Mouse (Mus musculus): ENCODE results near the gene Iscu.
"Not testable (repeated sequence)": the region's sequence is repeated elsewhere in the genome, so short reads cannot be mapped to it uniquely, and the experiment has no call there.

Gene Iscu

DNA sequence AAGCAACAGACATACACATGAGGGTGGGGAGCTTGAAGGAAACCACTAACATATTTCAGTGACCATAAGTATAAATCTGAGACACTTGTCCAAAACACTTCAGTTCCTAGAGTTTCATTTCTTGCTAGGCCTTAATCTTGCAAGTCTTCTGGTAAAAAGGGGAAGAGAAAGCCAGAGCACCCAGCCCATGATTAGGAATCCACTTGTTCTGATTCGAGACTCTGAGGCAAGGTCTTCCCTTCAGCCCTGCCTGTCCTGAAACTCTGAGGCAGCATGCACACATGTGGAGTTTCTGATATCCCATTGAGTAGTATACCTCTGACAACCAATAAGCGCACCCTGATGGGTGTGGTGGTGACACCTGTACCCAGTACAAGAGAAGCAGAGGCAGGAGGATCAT is 11.0 kb upstream of the Iscu start:
- DNase-seq, result no peak

DNA sequence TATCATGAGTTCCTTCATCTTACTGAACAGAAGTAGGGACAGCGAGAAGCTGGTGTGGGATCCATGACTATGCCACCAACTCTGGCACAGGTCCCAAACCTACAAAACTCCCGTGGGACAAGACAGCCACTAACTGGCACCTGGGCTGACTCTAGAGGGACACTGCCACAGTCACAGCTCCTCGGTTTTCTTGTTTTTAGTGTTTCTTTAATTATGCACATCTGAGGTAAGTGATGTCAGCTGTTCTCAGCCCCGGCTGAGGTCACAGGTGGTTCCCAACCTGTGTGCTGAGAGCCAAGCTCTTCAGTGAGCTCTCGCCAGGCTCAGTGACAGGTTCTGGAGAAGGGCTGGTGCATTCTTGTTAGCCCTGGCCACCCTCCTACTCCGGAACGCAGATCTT is 8.1 kb upstream of the Iscu start:
- DNase-seq, result no peak

- DNase-seq, result no peak
Observed at GRCm38 (mm10) chr5:113765641-113766526, 6.7 kb upstream of the Iscu start.

DNA sequence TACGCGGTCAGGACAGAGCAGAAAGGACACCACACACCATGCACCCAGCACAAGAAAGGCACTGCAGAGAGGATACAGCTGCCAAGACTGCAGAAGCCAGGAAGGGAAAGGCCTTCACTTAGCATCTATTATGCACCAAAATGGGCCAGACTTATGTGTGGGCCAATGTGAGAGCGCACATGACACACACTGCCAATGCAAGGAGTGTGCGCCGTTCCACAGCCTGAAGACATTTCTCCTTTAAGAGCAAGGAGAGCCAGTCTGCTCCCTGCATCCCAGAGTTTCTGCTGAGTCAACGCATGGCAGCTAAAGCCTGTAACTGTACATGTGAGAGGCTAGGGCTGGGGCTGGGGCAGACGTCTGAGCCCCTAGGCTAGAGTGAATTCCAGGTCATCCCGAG is 3.7 kb upstream of the Iscu start:
- DNase-seq, result no peak

DNA sequence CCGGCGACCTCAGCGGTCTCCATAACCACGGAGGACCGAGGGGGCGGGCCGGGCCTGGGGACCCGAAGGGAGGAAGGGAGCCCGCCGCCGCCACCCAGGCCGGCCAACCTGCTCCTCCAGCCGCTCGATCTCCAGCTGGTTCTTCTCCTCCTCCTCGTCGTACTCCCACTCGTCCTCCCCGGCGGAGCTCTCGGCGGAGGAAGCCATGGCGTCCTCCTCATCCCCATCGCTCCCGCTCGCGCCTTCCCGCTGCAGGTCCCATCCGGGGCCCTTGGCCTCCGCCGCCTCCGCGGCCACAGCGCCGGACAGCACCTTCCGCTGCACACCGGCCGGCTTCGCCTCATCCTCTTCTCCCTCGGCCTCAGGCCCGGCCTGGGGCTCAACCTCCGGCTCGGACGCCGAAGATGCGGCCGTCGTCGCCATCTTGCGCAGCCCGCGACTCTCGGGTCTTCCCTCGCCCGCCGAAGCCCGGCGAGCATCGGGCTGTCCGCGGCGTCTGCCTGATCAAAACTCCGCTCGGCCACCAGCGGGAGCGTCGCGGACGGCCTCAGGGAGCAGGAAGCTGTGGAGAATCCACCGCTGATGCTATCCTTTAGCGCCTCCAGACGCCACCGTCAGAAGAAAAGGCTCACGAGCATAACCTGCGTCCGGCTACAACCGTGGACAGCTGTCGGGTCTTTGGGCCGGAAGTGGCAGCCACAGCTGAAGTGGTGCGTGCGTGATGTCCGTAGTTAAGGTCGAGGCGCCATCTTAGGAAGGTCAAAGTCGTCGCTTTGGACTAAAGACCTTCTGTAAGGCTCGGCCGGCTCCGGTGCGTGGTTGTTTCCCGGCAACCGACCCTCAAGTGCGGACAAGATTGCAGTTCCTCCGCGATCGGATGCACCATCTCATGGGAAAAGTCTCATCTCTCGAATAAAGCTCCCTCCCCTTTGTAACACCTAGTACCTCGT is 1.1 kb upstream of the Iscu start:
- peak; percentile 94 for DNase-seq

GRCm38 (mm10) chr5:113772905-113773519 is 464 bp downstream of the Iscu start:
- no peak for DNase-seq

DNA sequence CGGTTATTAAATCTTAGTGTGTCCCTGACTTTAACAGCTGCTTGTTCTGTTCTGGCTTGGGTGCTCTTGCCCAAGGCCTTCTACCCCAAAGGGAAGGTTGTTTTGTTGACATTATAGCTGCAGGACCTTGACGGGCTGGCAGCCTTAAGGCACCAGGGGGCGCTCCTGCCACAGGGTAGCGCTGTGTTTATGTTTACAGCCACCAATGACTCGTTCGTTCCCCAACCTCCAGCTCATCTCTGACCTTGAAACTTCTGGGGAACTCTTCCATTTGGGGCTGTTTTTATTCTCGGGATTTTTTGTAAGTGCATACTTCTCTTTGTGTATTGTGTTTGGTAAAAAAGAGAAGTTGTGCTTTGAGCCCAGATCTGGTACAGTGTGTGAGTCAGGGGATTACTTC is 1.1 kb downstream of the Iscu start:
- peak; percentile 84 for DNase-seq

DNA sequence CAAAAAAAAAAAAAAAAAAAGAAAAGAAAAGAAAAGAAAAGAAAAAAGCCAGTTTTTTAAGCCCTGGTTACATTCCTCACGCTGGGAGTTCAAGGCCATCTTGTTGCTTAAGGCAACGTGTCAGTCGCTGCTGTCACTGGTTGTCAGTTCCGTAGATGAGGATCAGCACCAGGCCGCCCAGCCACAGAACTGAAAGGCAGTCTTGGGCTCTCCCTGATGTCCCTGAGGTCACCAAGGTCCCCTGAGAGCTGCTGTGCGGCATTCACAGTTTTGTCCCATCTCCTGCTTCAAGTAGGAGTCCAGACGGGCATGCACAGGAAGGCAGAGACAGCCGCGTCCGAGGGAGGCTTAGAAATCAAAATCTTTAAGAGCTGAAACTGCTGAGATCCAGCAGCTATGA is 3.0 kb downstream of the Iscu start:
- DNase-seq, result no peak

DNA sequence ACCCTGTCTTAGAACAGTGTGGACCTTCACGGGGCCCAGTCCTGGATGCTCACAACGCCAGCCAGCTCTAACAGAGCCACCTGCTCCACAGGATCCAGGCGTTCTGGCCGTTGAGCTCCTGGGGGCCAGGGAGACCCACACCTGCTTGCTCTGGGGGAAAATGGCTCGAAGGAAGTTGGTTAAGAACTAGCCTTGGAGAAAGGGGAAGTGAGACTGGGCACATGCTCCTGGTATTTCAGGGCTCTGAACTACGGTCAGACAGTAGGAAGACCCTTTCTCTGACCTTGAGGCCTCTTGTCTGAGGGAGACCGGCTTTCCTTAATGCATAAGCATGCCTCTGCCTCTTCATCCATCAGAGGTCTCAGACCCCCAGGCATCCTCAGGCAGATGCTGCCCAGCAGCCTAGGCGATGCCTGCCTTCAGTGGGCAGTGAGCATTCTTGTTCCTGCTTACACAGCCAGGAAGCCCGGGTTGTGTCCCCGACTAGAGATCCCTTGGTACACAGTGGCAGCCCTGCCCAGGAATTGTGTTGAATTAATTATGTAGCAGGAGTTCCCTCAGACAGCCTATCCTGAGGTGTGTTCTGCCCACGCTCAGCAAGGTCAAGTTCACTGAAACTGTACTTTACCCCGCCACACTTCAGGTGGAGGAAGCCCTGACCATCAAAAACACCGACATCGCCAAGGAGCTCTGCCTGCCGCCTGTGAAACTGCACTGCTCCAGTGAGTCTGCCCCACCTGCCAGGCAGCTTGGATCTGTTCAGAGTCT is 3.8 kb downstream of the Iscu start:
- DNase-seq, result no peak

GRCm38 (mm10) chr5:113776896-113777226 is 4.3 kb downstream of the Iscu start:
- DNase-seq, result no peak

GRCm38 (mm10) chr5:113777728-113778127 is 5.2 kb downstream of the Iscu start:
- not testable (repeated sequence) for DNase-seq

GRCm38 (mm10) chr5:113779569-113779968 is 7.0 kb downstream of the Iscu start:
- DNase-seq, result no peak

GRCm38 (mm10) chr5:113780082-113780752 is 7.7 kb downstream of the Iscu start:
- no peak for DNase-seq

DNA sequence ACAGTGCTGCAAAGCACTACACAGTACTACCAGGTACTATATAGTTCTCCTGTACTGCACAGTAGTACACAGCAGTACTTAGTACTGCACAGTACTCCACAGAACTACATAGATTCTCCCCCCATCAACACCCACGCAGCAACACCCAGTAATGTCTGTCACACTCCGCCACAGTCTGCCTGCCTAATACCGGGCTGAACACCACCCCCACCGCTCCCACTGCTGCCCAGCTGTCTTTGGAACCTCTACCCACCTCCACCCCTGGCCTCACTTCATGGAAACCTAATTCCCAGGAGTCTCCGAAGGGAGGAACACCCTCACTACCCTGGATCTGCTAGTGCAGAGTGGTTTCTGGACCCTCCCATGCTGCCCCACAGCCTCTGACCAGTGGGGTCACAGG is 8.2 kb downstream of the Iscu start:
- DNase-seq, result no peak

- DNase-seq, result no peak
Observed at GRCm38 (mm10) chr5:113781254-113781653, 8.7 kb downstream of the Iscu start.

- DNase-seq, result no peak
Observed at GRCm38 (mm10) chr5:113781875-113782274, 9.3 kb downstream of the Iscu start.

DNA sequence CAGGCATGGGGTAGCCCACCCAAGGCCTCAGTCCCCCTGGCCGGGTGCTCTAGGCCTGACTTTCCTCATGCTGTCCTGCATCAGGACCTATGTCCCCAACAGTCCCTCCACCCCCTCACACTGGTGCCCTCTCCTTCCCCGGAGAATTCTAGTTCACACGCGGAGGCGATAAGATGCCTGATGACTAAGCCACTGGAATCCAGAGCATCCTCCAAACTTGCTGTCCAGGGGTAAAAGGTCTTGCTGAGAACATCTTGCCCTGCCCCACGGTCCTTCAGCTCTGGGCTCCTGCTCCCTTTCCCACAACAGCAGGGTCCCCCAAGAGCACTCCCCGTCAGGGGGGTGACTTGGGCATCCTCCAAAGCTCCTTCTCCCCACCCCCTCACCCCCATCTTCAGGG is 10.1 kb downstream of the Iscu start:
- DNase-seq, result no peak

DNA sequence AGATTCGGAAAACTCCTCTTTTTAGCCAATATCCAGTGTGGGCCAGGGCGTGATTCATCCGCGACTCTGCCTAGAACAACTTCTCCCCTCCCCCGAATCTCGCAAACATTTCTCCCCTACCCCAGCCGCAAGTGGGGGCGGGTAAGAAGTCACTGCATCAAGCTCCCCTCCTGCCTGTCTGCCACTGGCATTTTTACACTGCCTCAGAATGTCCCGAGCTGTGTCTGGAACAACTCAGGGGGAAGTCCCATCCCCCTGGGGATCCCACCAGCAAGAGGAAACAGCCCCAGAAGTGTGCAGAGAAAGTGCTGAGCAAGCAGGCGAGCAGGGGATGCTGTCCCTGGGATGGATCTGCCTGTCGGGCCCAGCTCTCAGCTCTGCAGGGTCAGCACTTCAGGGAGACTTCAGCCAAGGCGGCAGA is 11.0 kb downstream of the Iscu start:
- DNase-seq, result peak; percentile 64

GRCm38 (mm10) chr5:113784104-113784503 is 11.6 kb downstream of the Iscu start:
- peak; percentile 61 for DNase-seq

DNA sequence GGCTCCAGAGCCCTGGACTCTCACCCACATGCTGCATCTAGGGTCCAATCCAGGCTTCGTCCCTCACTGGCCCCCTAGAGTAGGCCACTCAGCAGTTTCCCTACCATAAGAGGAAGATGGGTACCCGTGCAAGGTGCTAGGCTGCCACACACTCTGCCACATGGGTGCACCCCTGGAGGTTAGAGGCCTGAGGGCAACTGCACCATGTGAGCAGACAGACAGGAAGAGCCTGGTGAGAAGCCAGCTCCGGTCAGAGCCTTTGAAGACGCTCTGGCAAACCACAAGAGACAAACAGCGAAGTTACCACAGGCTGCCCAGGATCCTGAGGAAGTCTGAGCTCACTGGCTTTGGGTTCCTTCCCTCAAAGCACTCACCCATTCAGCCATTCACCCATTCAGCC is 14.4 kb downstream of the Iscu start:
- DNase-seq, result no peak

DNA sequence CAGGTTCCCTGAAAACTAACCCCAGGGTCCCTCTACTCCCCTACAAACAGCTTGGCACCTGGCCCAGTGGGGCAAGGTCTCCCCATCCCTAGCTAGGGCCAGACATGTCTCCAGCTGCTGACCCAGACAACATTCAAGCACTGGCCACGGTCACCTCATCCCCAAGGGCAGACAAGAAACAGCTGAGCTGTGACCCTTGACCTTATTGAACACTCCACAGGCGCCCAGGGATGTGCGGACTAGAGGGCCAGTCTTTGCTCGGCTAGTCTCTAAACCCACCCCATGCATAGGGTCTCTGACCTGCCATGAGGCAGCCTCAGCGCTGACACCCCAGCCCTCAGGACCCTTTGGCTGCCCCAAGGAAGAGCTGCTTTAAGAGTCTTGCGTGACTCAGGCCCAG is 16.1 kb downstream of the Iscu start:
- peak; percentile 51 for DNase-seq

Data from embryo, embryonic 11 days (tissue).